Mouse (Mus musculus): ENCODE results near the gene Cd68. TPM values are rescaled to one million over a fixed set of nuclear protein-coding genes. Genes with fewer than 3 reads are reported as not detected.

Gene Cd68
- polyA plus RNA-seq, 1 experiment from 2014 or later: 10.3 TPM

DNA sequence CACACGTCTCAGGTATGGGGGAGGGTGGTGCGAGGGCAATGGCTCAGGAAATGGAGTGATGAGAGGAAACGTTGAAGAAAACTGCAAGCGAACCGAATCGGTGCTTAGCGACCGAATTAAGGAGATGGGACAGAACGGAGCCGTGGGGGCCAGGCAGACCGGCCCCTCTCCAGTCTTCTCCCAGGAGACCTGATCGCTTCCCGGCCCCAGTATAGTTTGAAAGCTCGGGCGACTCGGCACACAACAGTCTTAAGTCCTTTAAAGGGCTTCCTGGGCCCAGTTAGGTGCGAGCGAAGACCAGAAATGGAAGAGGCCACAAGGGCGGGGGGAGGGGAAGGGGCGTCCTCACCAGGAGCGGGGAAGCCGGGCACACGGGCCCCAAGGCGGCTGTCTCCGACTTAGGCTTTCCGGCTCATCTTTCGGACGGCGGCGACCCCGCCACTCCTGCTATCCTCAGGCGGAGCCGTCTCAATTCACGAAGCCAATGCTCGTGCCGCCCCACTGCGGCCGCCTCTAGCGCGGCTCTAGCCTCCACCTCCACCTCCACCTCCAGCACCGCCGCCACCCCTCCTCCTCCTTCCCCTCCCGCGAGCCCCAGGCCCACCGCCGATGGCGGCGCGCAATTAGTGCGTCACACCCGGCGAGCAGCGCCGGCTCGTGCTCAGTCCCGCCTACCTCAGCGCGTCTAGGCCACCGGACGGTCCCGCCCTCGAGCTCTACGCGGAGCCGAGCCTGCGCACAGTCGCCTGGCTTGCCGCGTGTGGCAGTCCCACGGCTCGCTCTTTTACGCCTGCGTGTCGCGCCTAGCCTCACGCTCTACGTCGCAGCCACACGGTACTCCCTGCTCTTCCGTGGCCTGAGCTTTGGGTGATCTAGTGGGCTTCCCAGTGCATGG, 15.6 kb upstream of the Cd68 start, which contains the start of gene Senp3:
Gene Senp3, minus strand, starts transcription at position 771 of the 895 bp plus-strand sequence.
- no peaks in the 10 kb centered on the region for H3K27me3 ChIP-seq
- H3K36me3 ChIP-seq: peaks cover 24% of the 10 kb centered on the region
- under 1% methylated on average over 75 of the region's 80 CpGs for WGBS
- ATAC-seq (ENCODE audit: low FRiP score, low read depth): peak; percentile 98
- peak within 1 kb of the TSS; percentile 95 for H3K9ac ChIP-seq
- H3K27ac ChIP-seq (replicated peaks): peak within 1 kb of the TSS; percentile 93
- H3K9me3 ChIP-seq: no peaks in the 10 kb centered on the region
- peaks cover 63% of the 10 kb centered on the region for H3K4me1 ChIP-seq (replicated peaks)
- H3K4me3 ChIP-seq: peak within 1 kb of the TSS; percentile 91
- peak within 1 kb of the TSS; percentile 81 for H3K4me2 ChIP-seq

DNA sequence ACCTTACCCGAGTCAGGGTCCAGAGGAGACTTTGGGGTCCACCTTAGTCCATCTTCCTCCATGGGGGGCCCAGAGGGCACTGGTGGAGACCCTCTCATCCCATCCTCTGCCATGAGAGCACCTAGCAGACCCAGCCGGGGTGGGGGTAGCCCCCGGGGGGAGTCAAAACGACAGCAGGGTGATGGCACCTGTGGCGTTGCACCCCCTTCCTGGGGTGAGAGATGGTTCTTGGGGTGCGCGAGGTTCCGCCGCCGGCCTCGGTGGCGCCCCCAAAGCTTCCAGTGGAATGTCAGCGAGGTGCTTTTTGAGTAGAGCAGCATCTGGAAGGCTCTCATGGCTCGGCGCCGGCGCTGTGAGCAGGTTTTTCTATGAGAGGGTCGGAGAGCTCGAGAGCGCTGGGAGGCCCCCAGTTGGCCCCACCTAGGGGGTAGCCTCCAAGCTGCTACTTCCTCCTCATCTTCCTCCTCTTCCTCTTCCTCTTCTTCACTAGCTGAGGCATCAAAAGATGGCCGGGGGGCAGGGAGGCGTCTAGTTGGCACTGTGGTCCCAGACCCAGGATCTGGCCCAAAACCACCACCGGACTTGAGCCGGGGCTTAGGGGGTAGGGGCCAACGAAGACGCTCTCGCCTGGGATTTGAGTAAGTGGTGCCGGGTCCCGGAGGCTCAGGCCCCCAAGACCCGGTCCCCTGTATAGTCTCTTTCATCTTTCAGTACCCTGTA, 14.3 kb upstream of the Cd68 start:
- Histone ChIP-seq H3K36me3 (peaks cover 36% of the 10 kb centered on the region), H3K27ac (replicated peaks) (no peak overlapping the region), H3K27me3 (no peaks in the 10 kb centered on the region), H3K4me2 (peak overlapping the region; percentile 81), H3K9me3 (no peaks in the 10 kb centered on the region), H3K9ac (no peak overlapping the region), H3K4me3 (peak overlapping the region; percentile 91), H3K4me1 (replicated peaks) (peaks cover 51% of the 10 kb centered on the region)
- no peak for ATAC-seq (ENCODE audit: low FRiP score, low read depth)
- 91% methylated on average over 30 of the region's 30 CpGs for WGBS

DNA sequence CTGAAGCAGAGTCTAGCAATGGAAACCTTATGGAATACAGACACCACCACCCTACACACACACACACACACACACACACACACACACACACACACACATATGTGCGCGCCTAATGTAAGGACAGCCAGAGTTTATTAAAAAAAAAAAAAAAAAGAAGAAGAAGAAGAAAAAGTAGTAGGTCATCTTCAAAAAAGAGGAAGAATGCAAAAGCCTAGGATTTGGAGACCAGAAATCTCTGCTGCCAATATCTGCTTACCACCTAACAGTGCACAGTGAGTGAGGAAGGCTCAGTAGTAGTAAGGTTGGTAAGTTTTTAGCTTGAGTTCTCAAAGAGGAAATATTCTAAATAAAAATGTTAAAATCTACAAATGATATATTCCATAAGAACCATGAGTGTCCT, 13.2 kb upstream of the Cd68 start:
- H3K36me3 ChIP-seq: peaks cover 46% of the 10 kb centered on the region
- 100% methylated on average over 2 of the region's 2 CpGs for WGBS

GRCm38 (mm10) chr11:69672211-69672706, 6.3 kb upstream of the Cd68 start, which contains the start of gene Eif4a1:
Eif4a1 (minus strand) TSS chr11:69672423.
- peaks cover 70% of the 10 kb centered on the region for H3K36me3 ChIP-seq
- H3K27me3 ChIP-seq: no peaks in the 10 kb centered on the region
- peak within 1 kb of the TSS; percentile 85 for H3K4me3 ChIP-seq
- H3K4me1 ChIP-seq (replicated peaks): peaks cover 29% of the 10 kb centered on the region
- peak within 1 kb of the TSS; percentile 82 for H3K9ac ChIP-seq
- peak; percentile 98 for ATAC-seq (ENCODE audit: low FRiP score, low read depth)
- peak within 1 kb of the TSS; percentile 94 for H3K27ac ChIP-seq (replicated peaks)
- WGBS: 0% methylated on average over 36 of the region's 36 CpGs
- H3K4me2 ChIP-seq: peak within 1 kb of the TSS; percentile 74
- no peaks in the 10 kb centered on the region for H3K9me3 ChIP-seq

More for the DNA sequence above, 13.2 kb upstream of the Cd68 start:
- Histone ChIP-seq H3K9me3 (no peaks in the 10 kb centered on the region), H3K27ac (replicated peaks) (no peak overlapping the region), H3K4me1 (replicated peaks) (peaks cover 45% of the 10 kb centered on the region), H3K27me3 (no peaks in the 10 kb centered on the region), H3K4me2 (no peak overlapping the region), H3K4me3 (no peak overlapping the region), H3K9ac (no peak overlapping the region)
- no peak for ATAC-seq (ENCODE audit: low FRiP score, low read depth)

DNA sequence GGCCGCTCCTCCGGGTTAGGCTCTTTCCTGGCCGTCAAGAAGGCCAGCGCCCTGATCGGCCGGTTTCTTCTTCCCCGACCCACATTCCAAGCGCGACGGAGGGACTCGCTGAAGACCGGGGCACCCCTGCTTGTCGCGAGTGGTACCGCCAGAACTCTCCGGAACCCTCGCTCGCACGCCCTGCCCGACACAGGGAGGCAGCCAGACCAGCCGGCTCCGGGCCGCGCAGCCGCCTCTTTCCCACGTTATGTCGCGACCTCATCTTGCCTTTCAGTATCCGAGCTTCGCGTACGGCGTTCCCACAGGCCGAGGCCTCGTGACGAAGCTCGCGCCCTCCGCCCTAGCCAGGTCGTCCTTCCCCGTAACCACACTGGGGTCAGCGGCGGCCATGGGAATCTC, 5.8 kb upstream of the Cd68 start:
- Histone ChIP-seq H3K9ac (peak overlapping the region; percentile 82), H3K27me3 (no peaks in the 10 kb centered on the region), H3K4me1 (replicated peaks) (peaks cover 29% of the 10 kb centered on the region), H3K9me3 (no peaks in the 10 kb centered on the region), H3K4me3 (peak overlapping the region; percentile 85), H3K4me2 (peak overlapping the region; percentile 74), H3K27ac (replicated peaks) (peak overlapping the region; percentile 94), H3K36me3 (peaks cover 67% of the 10 kb centered on the region)
- WGBS: 0% methylated on average over 41 of the region's 43 CpGs
- peak; percentile 7; the same call in 1 of the 2 replicates for ATAC-seq (ENCODE audit: low FRiP score, low read depth)

DNA sequence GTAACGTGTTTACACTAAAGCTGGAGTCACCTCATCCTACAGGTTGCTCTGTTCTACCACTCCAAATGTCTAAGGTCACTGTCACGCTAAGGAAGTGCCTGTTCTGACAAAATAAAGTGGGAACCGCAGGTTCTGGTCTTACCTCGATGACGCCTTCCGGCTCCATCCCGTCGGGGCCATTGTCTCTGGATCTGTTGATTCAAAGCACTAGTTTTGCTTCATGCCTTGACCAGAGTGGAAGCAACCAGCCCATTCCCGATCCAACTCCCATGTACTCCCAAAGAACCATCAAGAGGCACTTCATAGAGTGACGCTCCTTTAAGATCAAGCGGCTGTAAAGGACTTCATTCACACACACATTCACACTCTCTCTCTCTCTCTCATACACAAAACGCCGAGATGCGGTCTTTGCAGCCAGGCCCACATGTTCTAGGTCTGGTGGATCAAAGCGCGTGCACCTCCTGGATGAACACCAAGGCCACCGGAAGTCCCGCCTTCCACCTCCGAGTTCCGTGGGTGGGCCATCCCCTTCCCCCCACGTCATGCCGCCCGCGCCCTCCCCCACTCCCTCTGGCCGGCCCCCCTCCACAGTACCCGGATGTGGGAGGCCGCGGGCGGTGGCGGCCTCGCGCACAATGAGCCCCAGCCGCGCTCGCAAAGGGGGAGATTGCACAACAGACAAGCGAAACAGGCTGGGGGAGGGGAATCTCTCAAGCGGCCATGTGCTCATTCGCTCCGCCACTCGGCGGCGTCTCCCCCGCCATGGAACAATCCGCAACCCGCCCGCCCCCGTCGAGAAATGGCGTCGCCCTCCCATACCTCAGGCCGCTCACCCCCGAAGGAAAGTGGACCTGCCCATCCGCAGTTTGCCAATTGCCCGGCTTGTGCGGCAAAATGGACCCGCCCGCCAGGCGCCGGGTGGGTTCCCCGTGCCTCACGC, 5.1 kb upstream of the Cd68 start:
- peaks cover 29% of the 10 kb centered on the region for H3K4me1 ChIP-seq (replicated peaks)
- peak overlapping the region; percentile 94 for H3K27ac ChIP-seq (replicated peaks)
- peak; percentile 81 for ATAC-seq (ENCODE audit: low FRiP score, low read depth)
- WGBS: under 1% methylated on average over 54 of the region's 61 CpGs
- peak overlapping the region; percentile 85 for H3K4me3 ChIP-seq
- peak overlapping the region; percentile 82 for H3K9ac ChIP-seq
- H3K36me3 ChIP-seq: peaks cover 68% of the 10 kb centered on the region
- H3K4me2 ChIP-seq: peak overlapping the region; percentile 74
- no peaks in the 10 kb centered on the region for H3K27me3 ChIP-seq
- H3K9me3 ChIP-seq: no peaks in the 10 kb centered on the region

- WGBS: 85% methylated on average over 3 of the region's 3 CpGs
- H3K27ac ChIP-seq (replicated peaks): no peak overlapping the region
- H3K27me3 ChIP-seq: no peaks in the 10 kb centered on the region
- H3K36me3 ChIP-seq: peaks cover 62% of the 10 kb centered on the region
- no peak overlapping the region for H3K4me2 ChIP-seq
- peaks cover 31% of the 10 kb centered on the region for H3K4me1 ChIP-seq (replicated peaks)
- H3K9ac ChIP-seq: no peak overlapping the region
- no peak overlapping the region for H3K4me3 ChIP-seq
- H3K9me3 ChIP-seq: no peaks in the 10 kb centered on the region
- ATAC-seq (ENCODE audit: low FRiP score, low read depth): no peak
Measured at GRCm38 (mm10) chr11:69666665-69667005, 682 bp upstream of the Cd68 start.

DNA sequence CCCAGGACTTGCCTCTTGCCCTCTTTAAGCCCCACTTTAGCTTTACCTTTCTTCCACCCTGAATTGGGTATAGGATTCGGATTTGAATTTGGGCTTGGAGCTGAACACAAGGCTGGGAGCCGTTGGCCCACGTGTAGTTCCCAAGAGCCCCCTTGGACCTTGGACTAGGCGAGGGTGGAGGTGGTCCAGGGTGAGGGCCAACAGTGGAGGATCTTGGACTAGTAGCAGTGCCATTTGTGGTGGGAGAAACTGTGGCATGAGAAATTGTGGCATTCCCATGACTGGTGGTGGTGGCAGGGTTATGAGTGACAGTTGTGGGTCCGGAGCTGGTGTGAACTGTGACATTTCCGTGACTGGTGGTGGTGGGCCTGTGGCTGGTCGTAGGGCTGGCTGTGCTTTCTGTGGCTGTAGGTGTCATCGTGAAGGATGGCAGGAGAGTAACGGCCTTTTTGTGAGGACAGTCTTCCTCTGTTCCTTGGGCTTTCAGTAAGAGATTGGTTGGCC, 444 bp downstream of the Cd68 start:
- Histone ChIP-seq H3K9me3 (no peaks in the 10 kb centered on the region), H3K27me3 (no peaks in the 10 kb centered on the region), H3K36me3 (peaks cover 62% of the 10 kb centered on the region), H3K4me1 (replicated peaks) (peaks cover 39% of the 10 kb centered on the region), H3K4me3 (no peak overlapping the region), H3K4me2 (no peak overlapping the region), H3K9ac (no peak overlapping the region), H3K27ac (replicated peaks) (no peak overlapping the region)
- WGBS: 79% methylated on average over 9 of the region's 9 CpGs
- ATAC-seq (ENCODE audit: low FRiP score, low read depth): no peak

DNA sequence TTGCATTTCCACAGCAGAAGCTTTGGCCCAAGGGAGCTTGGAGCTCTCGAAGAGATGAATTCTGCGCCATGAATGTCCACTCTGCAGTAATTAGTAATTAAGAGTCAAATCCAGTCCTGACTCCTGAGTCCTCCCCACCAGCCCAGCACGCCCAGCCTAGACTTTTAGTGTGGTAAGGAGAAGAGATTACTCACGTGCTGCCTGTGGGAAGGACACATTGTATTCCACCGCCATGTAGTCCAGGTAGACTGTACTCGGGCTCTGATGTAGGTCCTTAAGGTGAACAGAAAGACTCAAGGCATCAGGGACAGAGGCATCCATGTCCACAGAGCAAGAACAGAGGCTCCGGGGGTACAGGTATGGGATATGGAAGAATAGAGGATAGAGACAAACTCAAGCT, 1.1 kb downstream of the Cd68 start:
- no peak for ATAC-seq (ENCODE audit: low FRiP score, low read depth)
- Histone ChIP-seq H3K9ac (no peak overlapping the region), H3K27ac (replicated peaks) (no peak overlapping the region), H3K27me3 (no peaks in the 10 kb centered on the region), H3K4me3 (no peak overlapping the region), H3K9me3 (no peaks in the 10 kb centered on the region), H3K4me2 (no peak overlapping the region), H3K36me3 (peaks cover 55% of the 10 kb centered on the region), H3K4me1 (replicated peaks) (peaks cover 34% of the 10 kb centered on the region)
- WGBS: 93% methylated on average over 7 of the region's 7 CpGs

DNA sequence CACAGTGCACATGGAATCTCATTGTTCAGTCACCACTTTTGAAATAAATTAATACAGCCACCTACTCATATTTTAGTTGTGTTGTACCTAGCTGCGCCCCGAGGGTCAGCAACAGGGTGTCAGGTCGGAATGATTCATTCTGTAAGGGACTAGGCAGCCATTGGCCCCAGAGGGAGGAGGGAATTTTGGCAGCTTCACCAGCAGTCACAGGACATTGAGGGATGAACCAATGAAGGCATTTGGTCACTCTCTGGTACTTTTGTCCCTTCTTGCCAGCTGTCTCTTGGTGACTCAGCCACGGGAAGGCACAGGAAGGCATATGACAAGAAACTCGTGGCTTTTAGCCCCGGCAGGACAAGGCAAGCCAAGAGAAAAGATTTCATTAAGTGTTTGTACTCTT, 2.2 kb downstream of the Cd68 start:
- Histone ChIP-seq H3K9me3 (no peaks in the 10 kb centered on the region), H3K9ac (no peak overlapping the region), H3K4me2 (no peak overlapping the region), H3K4me3 (no peak overlapping the region), H3K27ac (replicated peaks) (0 out of 2 replicates have a peak overlapping the region, but pooled peaks have one; percentile 6), H3K27me3 (no peaks in the 10 kb centered on the region), H3K36me3 (peaks cover 48% of the 10 kb centered on the region), H3K4me1 (replicated peaks) (peaks cover 25% of the 10 kb centered on the region)
- ATAC-seq (ENCODE audit: low FRiP score, low read depth): no peak
- 80% methylated on average over 6 of the region's 6 CpGs for WGBS
